Mouse (Mus musculus) liver, adult 2 months (tissue): ENCODE results near the gene Tiparp. TPM values are rescaled to one million over a fixed set of nuclear protein-coding genes. Genes with fewer than 3 reads are reported as not detected.

Experiments
- DNase-seq: peaks from one replicate; pipeline ENCODE4 v3.0.0-alpha.2; 2011; ENCODE audit warnings: low read depth, low spot score; ENCODE audit errors: extremely low read depth
- H3K27ac ChIP-seq: fragments of 200-500 bp; replicated peaks from 2 replicates; pipeline ENCODE4 v1.5.1; 2012; ENCODE audit warnings: low read depth, mild to moderate bottlenecking, control low read depth, inconsistent platforms, low read length; ENCODE audit not compliant: insufficient read depth
- H3K27me3 ChIP-seq: fragments of 200-500 bp; 2 replicates; pipeline ENCODE4 v1.6.1; 2012; ENCODE audit warnings: mild to moderate bottlenecking, moderate library complexity, low read length, inconsistent platforms; ENCODE audit not compliant: control insufficient read depth, insufficient read depth
- H3K36me3 ChIP-seq: fragments of 200-500 bp; 2 replicates; pipeline ENCODE4 v1.6.1; 2012; ENCODE audit warnings: low read length, inconsistent platforms; ENCODE audit not compliant: control insufficient read depth, insufficient read depth
- H3K4me1 ChIP-seq: fragments of 200-500 bp; 2 replicates; pipeline ENCODE4 v1.6.1; 2011; ENCODE audit warnings: low read length; ENCODE audit not compliant: control insufficient read depth, insufficient read depth
- H3K4me3 ChIP-seq: fragments of 200-500 bp; 2 replicates; pipeline ENCODE4 v1.5.1; 2011; ENCODE audit warnings: low read depth, mild to moderate bottlenecking, control low read depth, low read length, moderate library complexity; ENCODE audit not compliant: insufficient read depth
- H3K79me2 ChIP-seq: fragments of 200-500 bp; 2 replicates; pipeline ENCODE4 v1.6.1; 2012; ENCODE audit warnings: inconsistent platforms, mild to moderate bottlenecking, low read length, moderate library complexity; ENCODE audit not compliant: control insufficient read depth, insufficient read depth
- H3K9ac ChIP-seq: fragments of 200-500 bp; 2 replicates; pipeline ENCODE4 v1.6.1; 2012; ENCODE audit warnings: low read depth, mild to moderate bottlenecking, control low read depth, inconsistent platforms, low read length
- CTCF ChIP-seq: fragments of 200-500 bp; IDR thresholded peaks from 2 replicates; pipeline ENCODE4 v1.5.1; 2011; ENCODE audit warnings: low read depth, low read length, control low read depth
- POLR2A ChIP-seq: fragments of 200-500 bp; IDR thresholded peaks from 2 replicates; pipeline ENCODE4 v1.6.1; 2011; ENCODE audit warnings: low read length, control low read depth; ENCODE audit not compliant: insufficient read depth; ENCODE audit errors: extremely low read depth
- WGBS: fragments of 180-500 bp; shearing (Covaris S2); methylation state at CpG from one replicate; pipeline ENCODE4 v1.1.7; 2018; 5-methylcytosine and 5-hydroxymethylcytosine counted together
- polyA plus RNA-seq: library from polyadenylated mRNA; depleted of rRNA; stranded (reverse); fragments of >200 nt; gene quantifications from 2 replicates; pipeline ENCODE4 v1.2.3, GENCODE M21; 2012
- total RNA-seq: library from RNA; depleted of rRNA; stranded (reverse); fragments of >200 nt; gene quantifications from 2 replicates; pipeline ENCODE4 v1.2.3, GENCODE M21; 2014

The Tiparp gene
- total and polyA plus RNA-seq, 2 experiments = 1.1 to 6.5 TPM

DNA sequence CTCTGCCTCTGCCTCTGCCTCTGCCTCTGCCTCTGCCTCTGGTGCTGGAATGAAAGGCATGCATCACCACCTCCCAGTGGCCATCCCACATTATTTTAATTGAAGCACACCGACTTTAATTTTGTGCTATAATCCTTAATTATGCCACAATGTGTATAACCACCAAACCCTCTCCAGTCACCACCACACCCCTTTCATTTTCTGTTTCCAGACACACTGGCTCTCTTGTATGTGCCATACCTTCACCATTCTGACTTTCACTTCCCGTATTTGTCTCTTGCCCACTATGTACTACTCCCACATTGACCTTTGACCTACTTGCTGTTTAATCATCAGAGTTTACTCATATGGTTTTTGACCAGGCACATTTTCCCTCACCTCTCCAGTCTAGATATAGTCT lies 12.5 kb upstream of the Tiparp start:
- no peaks in the 10 kb centered on the region for H3K27me3 ChIP-seq
- H3K36me3 ChIP-seq = no peaks in the 10 kb centered on the region
- WGBS = 56% methylated on average over 2 of the region's 2 CpGs
- TF ChIP-seq CTCF (no peak), POLR2A (no peak)
- H3K9ac ChIP-seq = no peak overlapping the region
- peaks cover 2% of the 10 kb centered on the region; the same call in 1 of the 2 replicates for H3K4me1 ChIP-seq
- H3K79me2 ChIP-seq = no peaks in the 10 kb centered on the region
- DNase-seq = peak; percentile 29
- H3K4me3 ChIP-seq = no peak overlapping the region
- no peak overlapping the region for H3K27ac ChIP-seq

DNA sequence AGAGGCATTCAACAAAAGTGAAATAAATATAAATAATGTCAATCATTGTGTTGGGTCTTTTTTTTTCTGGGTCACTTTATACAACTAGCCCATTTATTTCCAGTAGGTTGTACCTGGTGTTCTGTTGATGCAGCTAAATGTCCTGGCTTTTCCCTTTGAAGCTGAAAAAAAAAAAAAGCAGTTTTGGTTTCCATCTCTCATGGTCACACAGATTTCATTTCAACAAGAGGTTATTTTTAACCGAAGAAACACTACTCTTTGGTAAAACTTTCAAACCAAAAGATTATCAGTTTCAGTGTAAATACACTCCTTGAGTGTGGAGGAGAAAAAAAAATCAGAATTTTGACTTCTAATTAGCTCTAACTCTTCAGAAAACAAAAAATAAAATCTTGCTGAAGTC lies 11.7 kb upstream of the Tiparp start:
- Histone ChIP-seq H3K27me3 (no peaks in the 10 kb centered on the region), H3K79me2 (no peaks in the 10 kb centered on the region), H3K9ac (no peak overlapping the region), H3K4me1 (peaks cover 2% of the 10 kb centered on the region; the same call in 1 of the 2 replicates), H3K36me3 (no peaks in the 10 kb centered on the region), H3K27ac (no peak overlapping the region), H3K4me3 (no peak overlapping the region)
- no peak for DNase-seq
- no peak for TF ChIP-seq CTCF
- 75% methylated on average over 1 of the region's 1 CpGs for WGBS

DNA sequence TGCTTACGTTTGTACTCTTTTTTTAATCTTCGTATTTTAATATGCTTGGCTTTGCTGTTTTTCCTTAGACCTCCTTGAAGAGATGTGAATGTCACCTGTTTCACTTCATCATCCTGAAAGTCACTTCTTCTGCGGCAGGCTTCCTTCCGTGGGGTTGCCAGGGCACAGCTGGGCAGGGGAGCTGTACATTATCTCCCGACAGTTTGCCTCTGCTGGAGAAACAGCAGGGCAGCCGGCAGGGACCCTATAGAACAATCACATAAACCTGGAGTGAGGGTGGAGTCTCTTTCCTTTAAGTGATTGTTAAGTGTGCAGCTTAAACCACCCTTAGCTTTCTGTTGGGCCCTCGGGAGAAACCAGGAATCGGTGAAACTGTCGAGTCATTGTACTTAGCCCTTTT lies 11.1 kb upstream of the Tiparp start:
- H3K27ac ChIP-seq = no peak overlapping the region
- WGBS = 73% methylated on average over 9 of the region's 9 CpGs
- no peaks in the 10 kb centered on the region for H3K27me3 ChIP-seq
- H3K4me1 ChIP-seq = peaks cover 2% of the 10 kb centered on the region; the same call in 1 of the 2 replicates
- TF ChIP-seq POLR2A (no peak), CTCF (no peak)
- H3K79me2 ChIP-seq = no peaks in the 10 kb centered on the region
- H3K4me3 ChIP-seq = no peak overlapping the region
- DNase-seq = no peak
- no peaks in the 10 kb centered on the region for H3K36me3 ChIP-seq
- H3K9ac ChIP-seq = no peak overlapping the region

DNA sequence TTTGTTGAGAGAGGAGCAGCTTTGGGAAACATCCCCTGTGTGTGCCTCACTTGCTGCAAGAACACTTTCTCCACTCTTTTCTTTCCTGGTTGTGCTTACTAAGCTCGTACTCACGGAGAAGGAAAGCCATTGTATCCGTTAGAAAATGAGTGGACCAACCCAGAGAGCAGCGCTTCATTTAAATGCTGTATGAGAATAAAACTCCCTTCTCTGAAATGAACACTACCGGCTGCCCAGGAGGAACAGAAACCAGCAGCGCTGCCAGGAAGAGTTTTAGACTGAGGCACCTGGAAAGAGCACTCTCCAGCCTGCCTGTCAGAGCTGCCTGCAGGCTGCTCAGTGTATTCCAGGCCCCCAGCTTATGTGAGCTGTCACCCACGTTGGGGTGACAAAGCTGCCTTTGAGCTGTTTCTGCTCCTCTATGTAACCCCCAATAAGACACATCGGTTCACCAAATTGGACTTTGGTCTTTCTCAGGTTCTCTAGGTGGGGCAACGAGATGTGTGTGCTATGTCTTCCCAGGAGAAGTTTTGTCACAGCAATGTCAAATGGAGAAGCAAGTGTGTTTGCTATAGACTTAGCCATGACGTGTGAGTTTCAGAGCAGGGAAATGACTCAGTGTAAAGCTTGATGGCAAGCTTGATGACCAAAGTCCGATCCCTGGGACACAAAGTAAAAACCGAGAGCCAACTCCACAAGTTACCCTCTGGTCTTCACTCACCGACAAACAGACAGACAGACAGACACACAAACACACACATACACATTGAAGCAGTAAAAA lies 10.3 kb upstream of the Tiparp start:
- Histone ChIP-seq H3K9ac (no peak overlapping the region), H3K27me3 (no peaks in the 10 kb centered on the region), H3K79me2 (no peaks in the 10 kb centered on the region), H3K4me3 (no peak overlapping the region), H3K36me3 (no peaks in the 10 kb centered on the region), H3K4me1 (peaks cover 2% of the 10 kb centered on the region; the same call in 1 of the 2 replicates), H3K27ac (no peak overlapping the region)
- TF ChIP-seq POLR2A = no peak
- no peak for TF ChIP-seq CTCF
- WGBS = 50% methylated on average over 13 of the region's 13 CpGs
- no peak for DNase-seq

DNA sequence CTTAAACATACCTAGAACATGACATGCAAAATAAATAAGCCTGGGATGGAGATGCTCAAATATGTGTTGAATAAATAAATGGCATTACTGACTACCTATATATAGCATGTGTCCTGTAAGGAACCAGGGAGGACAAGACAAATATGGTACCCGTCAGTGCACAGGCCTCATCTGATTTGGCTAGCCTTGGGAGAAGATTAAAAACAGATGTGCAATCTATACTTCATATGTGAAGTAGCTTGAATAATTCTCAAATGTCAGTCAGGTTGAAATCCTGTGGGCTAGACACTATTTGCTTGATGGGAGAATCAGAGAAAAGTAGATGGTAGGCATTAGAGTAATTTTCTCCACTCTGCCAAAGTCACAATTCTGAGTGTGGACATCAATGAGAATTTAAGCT lies 6.8 kb upstream of the Tiparp start:
- WGBS = 96% methylated on average over 1 of the region's 1 CpGs

GRCm38 (mm10) chr3:65523397-65523796 lies 4.8 kb upstream of the Tiparp start:
- 59% methylated on average over 8 of the region's 8 CpGs for WGBS
- no peak overlapping the region for H3K9ac ChIP-seq
- no peak for DNase-seq
- no peaks in the 10 kb centered on the region for H3K4me1 ChIP-seq
- H3K27ac ChIP-seq = no peak overlapping the region
- H3K4me3 ChIP-seq = no peak overlapping the region
- no peaks in the 10 kb centered on the region for H3K27me3 ChIP-seq
- H3K36me3 ChIP-seq = no peaks in the 10 kb centered on the region
- TF ChIP-seq POLR2A (no peak), CTCF (no peak)
- H3K79me2 ChIP-seq = no peaks in the 10 kb centered on the region

More for the DNA sequence above, 6.8 kb upstream of the Tiparp start:
- H3K4me3 ChIP-seq = no peak overlapping the region
- H3K36me3 ChIP-seq = no peaks in the 10 kb centered on the region
- no peak overlapping the region for H3K9ac ChIP-seq
- no peak overlapping the region for H3K27ac ChIP-seq
- no peaks in the 10 kb centered on the region for H3K27me3 ChIP-seq
- no peak for DNase-seq
- H3K4me1 ChIP-seq = peaks cover 2% of the 10 kb centered on the region; the same call in 1 of the 2 replicates
- TF ChIP-seq CTCF (no peak), POLR2A (no peak)
- H3K79me2 ChIP-seq = no peaks in the 10 kb centered on the region
